20 mouse cellular contexts compared by ENCODE assay signal in the genomic region with DNA sequence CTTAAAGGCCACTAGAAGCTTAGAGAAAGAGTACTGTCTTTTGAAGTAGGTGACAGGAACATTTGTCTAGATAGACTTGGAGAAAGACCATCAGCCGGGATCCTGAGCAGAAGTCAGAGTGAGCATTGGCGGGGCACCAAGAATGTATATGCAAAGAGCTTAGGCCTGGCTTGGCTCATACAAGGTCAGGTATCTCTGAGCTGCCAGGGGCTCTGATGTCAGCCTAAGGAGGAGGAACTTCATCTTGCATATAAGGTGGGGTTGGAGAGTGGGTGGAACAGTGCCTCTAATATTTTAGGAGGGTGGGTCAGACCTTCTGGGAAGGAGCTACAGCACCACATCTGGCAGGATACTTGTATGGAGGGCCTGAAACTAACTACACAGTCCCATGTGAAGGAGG. TPM values are rescaled to one million over a fixed set of nuclear protein-coding genes. Genes with fewer than 3 reads are reported as not detected.
DNase-seq lines count a peak whose midpoint lies in the region; ATAC-seq and TF ChIP-seq lines count a peak whose summit lies in the region.
"Had no signal": no experiment of that assay in that cellular context is flagged by ENCODE, and none has a peak within 500 bp of the region (broad histone marks: within the 10 kb centered on the region; RNA-seq: fewer than 3 reads in every experiment).

No protein-coding gene starts in this region.

- peak; percentile 56 for DNase-seq in cerebellum, adult 9-11 months
- DNase-seq in cerebellum, postnatal 4 days (ENCODE audit: low spot score in 2 of 2): no peak
- DNase-seq in 416B (ENCODE audit: low read depth) (peak; percentile 13), ZHBTc4 (ENCODE audit: low read depth, low spot score) (peak; percentile 51)
- peak; percentile 83 for DNase-seq in heart, postnatal 0 days (ENCODE audit: low spot score)
- DNase-seq in forebrain, embryonic 10.5 days (ENCODE audit: extremely low spot score, low spot score): no peak
- DNase-seq in hindbrain, postnatal 0 days (ENCODE audit: low spot score): no peak
- no peak for DNase-seq in frontal cortex, postnatal 36 days (ENCODE audit: low spot score in 2 of 2)
- DNase-seq: gastrocnemius, postnatal 10 days; kidney, postnatal 25 days; left cerebral cortex, postnatal 4 days; liver, embryonic 13.5 days; lung, postnatal 10 days; thymus, postnatal 25 days had no signal

- peak; percentile 50; the same call in 1 of the 2 replicates for TF ChIP-seq EP300 in heart, postnatal 0 days (IDR thresholded peaks at IDR 0.05; ENCODE audit: low read depth)

- peaks cover 8% of the 10 kb centered on the region; the same call in 1 of the 2 replicates for H3K36me3 ChIP-seq in heart, postnatal 0 days (replicated peaks; ENCODE audit: control insufficient read depth, insufficient read depth, low read length)
- H3K36me3 ChIP-seq in forebrain, embryonic 10.5 days (replicated peaks): peaks cover 100% of the 10 kb centered on the region
- no peaks in the 10 kb centered on the region for H3K36me3 ChIP-seq in hindbrain, postnatal 0 days (ENCODE audit: insufficient read depth, low read length)
- H3K36me3 ChIP-seq: forebrain, embryonic 15.5 days had no signal

- H3K4me3 ChIP-seq in heart, postnatal 0 days (ENCODE audit: low read depth, low read length): no peak overlapping the region
- H3K4me3 ChIP-seq in forebrain, embryonic 10.5 days: no peak overlapping the region
- no peak overlapping the region for H3K4me3 ChIP-seq in hindbrain, postnatal 0 days (ENCODE audit: low read length)
- H3K4me3 ChIP-seq: embryonic facial prominence, embryonic 15.5 days; forebrain, embryonic 15.5 days; liver, embryonic 13.5 days; midbrain, embryonic 10.5 days; myocyte had no signal

- H3K4me1 ChIP-seq in heart, postnatal 0 days (ENCODE audit: control insufficient read depth, insufficient read depth): peaks cover 86% of the 10 kb centered on the region
- H3K4me1 ChIP-seq in forebrain, embryonic 10.5 days: no peaks in the 10 kb centered on the region
- peaks cover 9% of the 10 kb centered on the region for H3K4me1 ChIP-seq in hindbrain, postnatal 0 days (ENCODE audit: insufficient read depth, low read length)
- H3K4me1 ChIP-seq: embryonic facial prominence, embryonic 15.5 days; midbrain, embryonic 10.5 days had no signal

- WGBS in heart, postnatal 0 days: 24% methylated on average over 2 of the region's 2 CpGs
- WGBS in forebrain, embryonic 10.5 days: 95% methylated on average over 2 of the region's 2 CpGs
- WGBS in hindbrain, postnatal 0 days: 83% methylated on average over 2 of the region's 2 CpGs

- H3K9me3 ChIP-seq in heart, postnatal 0 days (replicated peaks; ENCODE audit: control insufficient read depth, low read length): no peaks in the 10 kb centered on the region
- no peaks in the 10 kb centered on the region for H3K9me3 ChIP-seq in forebrain, embryonic 10.5 days
- no peaks in the 10 kb centered on the region for H3K9me3 ChIP-seq in hindbrain, postnatal 0 days (ENCODE audit: low read length)
- H3K9me3 ChIP-seq: embryonic facial prominence, embryonic 15.5 days; forebrain, embryonic 15.5 days; liver, embryonic 13.5 days; midbrain, embryonic 10.5 days had no signal

- no peak overlapping the region for H3K4me2 ChIP-seq in heart, postnatal 0 days (ENCODE audit: low read depth, low read length)
- no peak overlapping the region for H3K4me2 ChIP-seq in hindbrain, postnatal 0 days (ENCODE audit: low read depth, low read length)
- H3K4me2 ChIP-seq: embryonic facial prominence, embryonic 15.5 days; forebrain, embryonic 15.5 days; liver, embryonic 13.5 days had no signal

- peak; percentile 77 for ATAC-seq in heart, postnatal 0 days (ENCODE audit: insufficient read depth, low read depth)
- no peak for ATAC-seq in hindbrain, postnatal 0 days
- ATAC-seq: forebrain, embryonic 15.5 days; Patski had no signal

- H3K27me3 ChIP-seq in heart, postnatal 0 days (ENCODE audit: control insufficient read depth, insufficient read depth, low read length): no peaks in the 10 kb centered on the region
- H3K27me3 ChIP-seq in forebrain, embryonic 10.5 days (ENCODE audit: poor library complexity, severe bottlenecking): no peaks in the 10 kb centered on the region
- H3K27me3 ChIP-seq in hindbrain, postnatal 0 days (ENCODE audit: insufficient read depth, low read length): no peaks in the 10 kb centered on the region
- H3K27me3 ChIP-seq: CH12.LX; embryonic facial prominence, embryonic 15.5 days; forebrain, embryonic 15.5 days; liver, embryonic 13.5 days; Patski had no signal

- H3K27ac ChIP-seq in heart, postnatal 0 days (ENCODE audit: low read depth): peak overlapping the region; percentile 87
- no peak overlapping the region for H3K27ac ChIP-seq in forebrain, embryonic 10.5 days
- H3K27ac ChIP-seq in hindbrain, postnatal 0 days: no peak overlapping the region
- H3K27ac ChIP-seq: embryonic facial prominence, embryonic 15.5 days; forebrain, embryonic 15.5 days; liver, embryonic 13.5 days; midbrain, embryonic 10.5 days had no signal

- H3K9ac ChIP-seq in heart, postnatal 0 days (replicated peaks; ENCODE audit: low read depth, low read length): no peak overlapping the region
- no peak overlapping the region for H3K9ac ChIP-seq in hindbrain, postnatal 0 days (replicated peaks; ENCODE audit: low read length)
- H3K9ac ChIP-seq: embryonic facial prominence, embryonic 15.5 days; forebrain, embryonic 15.5 days; liver, embryonic 13.5 days had no signal

- no peak for TF ChIP-seq CTCF in heart, postnatal 0 days (IDR thresholded peaks at IDR 0.05; ENCODE audit: low read depth)
- no peak for TF ChIP-seq CTCF in hindbrain, postnatal 0 days (IDR thresholded peaks at IDR 0.05; ENCODE audit: low read depth)

RNA-seq across cellular contexts. Expression of gene Stk35, which starts 18.6 kb away (rescaled TPM):
- total RNA-seq in heart, postnatal 0 days (2014; rRNA removed; ENCODE audit: low replicate concordance): 11.0 and 11.1 TPM in 2 replicates
- 4.5 and 4.7 TPM in 2 replicates for polyA plus RNA-seq in heart, postnatal 0 days (2015; fragmentation: Nextera tagmentation; extraction: Ambion mirVana)
- polyA plus RNA-seq in forebrain, embryonic 10.5 days (2016; fragmentation: Nextera tagmentation; extraction: Ambion mirVana): 11.0 and 13.8 TPM in 2 replicates
- 14.2 and 14.7 TPM in 2 replicates for total RNA-seq in hindbrain, postnatal 0 days (2014; rRNA removed)
- polyA plus RNA-seq in hindbrain, postnatal 0 days (2015; fragmentation: Nextera tagmentation; extraction: Ambion mirVana): 5.4 and 6.5 TPM in 2 replicates

Comparison
In these comparisons a context has a peak if more than half of its experiments do, and no peak if none do; other contexts are left out.
1. DNase-seq: peak in cerebellum, adult 9-11 months (single experiment), 416B (single experiment), ZHBTc4 (single experiment) and heart, postnatal 0 days (single experiment); none in cerebellum, postnatal 4 days (0 of 2), forebrain, embryonic 10.5 days (single experiment), hindbrain, postnatal 0 days (single experiment) and frontal cortex, postnatal 36 days (0 of 2).